In genomic region chr6:134564539-134564938, GRCm38 (mm10) we compare ENCODE assay signal across 7 mouse cellular contexts. TPM values are rescaled to one million over a fixed set of nuclear protein-coding genes. Genes with fewer than 3 reads are reported as not detected.
DNase-seq lines count a peak whose midpoint lies in the region; ATAC-seq and TF ChIP-seq lines count a peak whose summit lies in the region.

No protein-coding gene starts in this region.

- no peak overlapping the region for H3K27ac ChIP-seq in lung, embryonic 16.5 days (ENCODE audit: low read length)
- no peak overlapping the region for H3K27ac ChIP-seq in hindbrain, embryonic 15.5 days (replicated peaks)
- H3K27ac ChIP-seq in liver, embryonic 14.5 days: no peak overlapping the region

- no peak overlapping the region for H3K9ac ChIP-seq in lung, embryonic 16.5 days (ENCODE audit: low read length)
- H3K9ac ChIP-seq in hindbrain, embryonic 15.5 days: no peak overlapping the region
- H3K9ac ChIP-seq in liver, embryonic 14.5 days (replicated peaks): no peak overlapping the region

- WGBS in lung, embryonic 16.5 days: 48% methylated on average over 2 of the region's 2 CpGs
- WGBS in hindbrain, embryonic 15.5 days: 67% methylated on average over 2 of the region's 2 CpGs
- 59% methylated on average over 2 of the region's 2 CpGs for WGBS in liver, embryonic 14.5 days (ENCODE audit: insufficient replicate concordance)

- ATAC-seq in lung, embryonic 16.5 days (ENCODE audit: low read depth): no peak
- ATAC-seq in hindbrain, embryonic 15.5 days (ENCODE audit: low FRiP score, low read depth): no peak
- ATAC-seq in liver, embryonic 14.5 days (ENCODE audit: insufficient read depth): no peak

- no peaks in the 10 kb centered on the region for H3K36me3 ChIP-seq in lung, embryonic 16.5 days (ENCODE audit: control insufficient read depth, insufficient read depth, low read length)
- H3K36me3 ChIP-seq in hindbrain, embryonic 15.5 days: no peaks in the 10 kb centered on the region
- H3K36me3 ChIP-seq in liver, embryonic 14.5 days (replicated peaks; ENCODE audit: control insufficient read depth, insufficient read depth, low read depth): no peaks in the 10 kb centered on the region

- no peak overlapping the region for H3K4me3 ChIP-seq in lung, embryonic 16.5 days (ENCODE audit: low read length)
- H3K4me3 ChIP-seq in hindbrain, embryonic 15.5 days: 0 out of 2 replicates have a peak overlapping the region, but pooled peaks have one; percentile 98
- peak overlapping the region in 1 of 2 experiments; percentile 17; a peak in 1 of 4 replicates for H3K4me3 ChIP-seq in liver, embryonic 14.5 days (ENCODE audit: insufficient read depth in 1 of 2, low read depth in 2 of 2, low read length in 2 of 2)

- TF ChIP-seq CTCF in liver, embryonic 14.5 days (IDR thresholded peaks at IDR 0.05; ENCODE audit: low read depth): no peak

- H3K27me3 ChIP-seq in lung, embryonic 16.5 days (ENCODE audit: control insufficient read depth, insufficient read depth, low read depth, low read length): no peaks in the 10 kb centered on the region
- no peaks in the 10 kb centered on the region for H3K27me3 ChIP-seq in hindbrain, embryonic 15.5 days
- H3K27me3 ChIP-seq in liver, embryonic 14.5 days (ENCODE audit: control insufficient read depth, insufficient read depth, low read length): no peaks in the 10 kb centered on the region

- H3K9me3 ChIP-seq in lung, embryonic 16.5 days (ENCODE audit: control insufficient read depth, low read length): no peaks in the 10 kb centered on the region
- no peaks in the 10 kb centered on the region for H3K9me3 ChIP-seq in hindbrain, embryonic 15.5 days
- no peaks in the 10 kb centered on the region for H3K9me3 ChIP-seq in liver, embryonic 14.5 days (ENCODE audit: control insufficient read depth, low read length)

- peaks cover 12% of the 10 kb centered on the region for H3K4me1 ChIP-seq in lung, embryonic 16.5 days (replicated peaks; ENCODE audit: control insufficient read depth, insufficient read depth, low read length)
- peaks cover 23% of the 10 kb centered on the region for H3K4me1 ChIP-seq in hindbrain, embryonic 15.5 days (replicated peaks)
- H3K4me1 ChIP-seq in liver, embryonic 14.5 days (replicated peaks; ENCODE audit: control insufficient read depth in 2 of 2, insufficient read depth in 2 of 2, low read length in 1 of 2): peaks cover 0 to 15% of the 10 kb centered on the region in 2 experiments

- no peak for DNase-seq in lung, postnatal 25 days (ENCODE audit: low spot score)
- DNase-seq in liver, embryonic 14.5 days (ENCODE audit: low read depth in 3 of 3, low spot score in 3 of 3): no peak
- DNase-seq in right cerebral cortex, postnatal 4 days: no peak
- DNase-seq in cerebellum, adult 9-10 months: no peak
- DNase-seq in gastrocnemius, postnatal 25 days: no peak

- no peak for TF ChIP-seq EP300 in liver, embryonic 14.5 days (IDR thresholded peaks at IDR 0.05; ENCODE audit: low read depth)

- peak overlapping the region; percentile 80 for H3K4me2 ChIP-seq in lung, embryonic 16.5 days (ENCODE audit: low read depth, low read length)
- H3K4me2 ChIP-seq in hindbrain, embryonic 15.5 days: peak overlapping the region; percentile 66
- H3K4me2 ChIP-seq in liver, embryonic 14.5 days (ENCODE audit: low read depth): peak overlapping the region; percentile 84

RNA-seq across cellular contexts. Expression of gene Lrp6, which starts 2.2 kb away (rescaled TPM):
- 22.4 and 22.7 TPM in 2 replicates for polyA plus RNA-seq in lung, embryonic 16.5 days (2015; fragmentation: Nextera tagmentation; extraction: Ambion mirVana)
- polyA plus RNA-seq in hindbrain, embryonic 15.5 days (2015; fragmentation: Nextera tagmentation; extraction: Ambion mirVana): 16.4 and 16.8 TPM in 2 replicates
- polyA plus RNA-seq in liver, embryonic 14.5 days (2012; rRNA removed): 3.9 and 6.2 TPM in 2 replicates
- polyA plus RNA-seq in liver, embryonic 14.5 days (2014; fragmentation: Nextera tagmentation; extraction: Ambion mirVana): 6.9 and 8.5 TPM in 2 replicates
- total RNA-seq in gastrocnemius, postnatal 25 days (2021): 10 to 100 TPM; 42.9 to 46.1 TPM
